Mouse (Mus musculus) heart, embryonic 11.5 days (tissue): ENCODE results near the gene Adamts13. TPM values are rescaled to one million over a fixed set of nuclear protein-coding genes. Genes with fewer than 3 reads are reported as not detected.

ENCODE experiments used
- ATAC-seq: fragments of 200-750 bp; cut with Nextera tagmentation; replicated peaks from 2 replicates; pipeline ENCODE4 v1.8.0; 2017; ENCODE audit warnings: moderate library complexity; ENCODE audit not compliant: insufficient number of reproducible peaks, low FRiP score, low TSS enrichment
- H3K27ac ChIP-seq: fragments of 300-500 bp; sonication (generic); 2 replicates; pipeline ENCODE4 v1.5.1; 2014; ENCODE audit warnings: mild to moderate bottlenecking, low read depth, low read length
- H3K27me3 ChIP-seq: fragments of 300-500 bp; sonication (generic); 2 replicates; pipeline ENCODE4 v1.6.1; 2014; ENCODE audit warnings: mild to moderate bottlenecking, low read length, mixed read lengths; ENCODE audit not compliant: control insufficient read depth, insufficient read depth
- H3K36me3 ChIP-seq: fragments of 300-500 bp; sonication (generic); 2 replicates; pipeline ENCODE4 v1.6.1; 2014; ENCODE audit warnings: mild to moderate bottlenecking, low read length, moderate library complexity, mixed read lengths; ENCODE audit not compliant: control insufficient read depth, insufficient read depth
- H3K4me1 ChIP-seq: fragments of 300-500 bp; sonication (generic); 2 replicates; pipeline ENCODE4 v1.6.1; 2014; ENCODE audit warnings: low read length; ENCODE audit not compliant: control insufficient read depth, insufficient read depth
- H3K4me2 ChIP-seq: fragments of 300-500 bp; sonication (generic); 2 replicates; pipeline ENCODE4 v1.6.1; 2014; ENCODE audit warnings: mild to moderate bottlenecking, moderate library complexity
- H3K4me3 ChIP-seq: fragments of 300-500 bp; sonication (generic); 2 replicates; pipeline ENCODE4 v1.5.1; 2014; ENCODE audit warnings: low read depth, low read length
- H3K9ac ChIP-seq: fragments of 300-500 bp; sonication (generic); 2 replicates; pipeline ENCODE4 v1.6.1; 2014; ENCODE audit warnings: mild to moderate bottlenecking, low read depth, low read length, moderate library complexity
- H3K9me3 ChIP-seq: fragments of 300-500 bp; sonication (generic); replicated peaks from 2 replicates; pipeline ENCODE4 v1.6.1; 2016; ENCODE audit warnings: low read length; ENCODE audit not compliant: control insufficient read depth
- WGBS: fragments of 180-500 bp; shearing (Covaris S2); extraction: QIAGEN DNeasy Blood & Tissue Kit; methylation state at CpG from one replicate; pipeline ENCODE4 v1.1.7; 2014; ENCODE audit not compliant: insufficient replicate concordance; 5-methylcytosine and 5-hydroxymethylcytosine counted together
- polyA plus RNA-seq: library from polyadenylated mRNA; unstranded; fragments of >200 nt; fragmentation: Nextera tagmentation; extraction: Ambion mirVana; gene quantifications from 2 replicates; pipeline ENCODE4 v1.2.1, GENCODE M21; 2014

Gene Adamts13
- polyA plus RNA-seq: 0.07 TPM in 1 of 2 replicates, not detected in the other

DNA sequence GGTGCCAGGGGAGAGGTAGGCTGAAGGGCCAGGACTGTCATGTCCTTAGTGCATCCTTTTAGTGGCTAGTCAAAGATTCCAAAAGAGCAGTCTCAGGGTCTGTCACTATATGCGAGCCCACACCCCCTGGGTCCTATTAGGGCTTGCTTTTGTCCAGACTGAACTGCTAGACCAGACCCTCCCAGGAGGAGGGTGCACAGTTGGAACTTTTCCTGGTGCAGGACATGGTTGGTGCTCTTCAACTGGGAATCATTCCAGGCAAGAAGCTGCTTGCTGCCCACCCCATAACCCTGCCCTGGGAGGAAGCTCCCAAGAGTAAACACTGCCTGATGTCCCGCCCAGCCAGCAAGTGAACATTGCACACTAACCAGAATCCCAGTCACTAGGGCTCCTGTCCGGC lies at the start of gene Adamts13:
Gene Adamts13, plus strand, starts transcription at position 301 of the 400 bp plus-strand sequence.
- Histone ChIP-seq H3K4me1 (no peaks in the 10 kb centered on the region), H3K9me3 (no peaks in the 10 kb centered on the region), H3K4me3 (no peak within 1 kb of the TSS), H3K9ac (no peak within 1 kb of the TSS), H3K36me3 (no peaks in the 10 kb centered on the region), H3K27me3 (no peaks in the 10 kb centered on the region), H3K4me2 (no peak within 1 kb of the TSS), H3K27ac (no peak within 1 kb of the TSS)
- WGBS: 49% methylated on average over 3 of the region's 3 CpGs
- no peak for ATAC-seq

DNA sequence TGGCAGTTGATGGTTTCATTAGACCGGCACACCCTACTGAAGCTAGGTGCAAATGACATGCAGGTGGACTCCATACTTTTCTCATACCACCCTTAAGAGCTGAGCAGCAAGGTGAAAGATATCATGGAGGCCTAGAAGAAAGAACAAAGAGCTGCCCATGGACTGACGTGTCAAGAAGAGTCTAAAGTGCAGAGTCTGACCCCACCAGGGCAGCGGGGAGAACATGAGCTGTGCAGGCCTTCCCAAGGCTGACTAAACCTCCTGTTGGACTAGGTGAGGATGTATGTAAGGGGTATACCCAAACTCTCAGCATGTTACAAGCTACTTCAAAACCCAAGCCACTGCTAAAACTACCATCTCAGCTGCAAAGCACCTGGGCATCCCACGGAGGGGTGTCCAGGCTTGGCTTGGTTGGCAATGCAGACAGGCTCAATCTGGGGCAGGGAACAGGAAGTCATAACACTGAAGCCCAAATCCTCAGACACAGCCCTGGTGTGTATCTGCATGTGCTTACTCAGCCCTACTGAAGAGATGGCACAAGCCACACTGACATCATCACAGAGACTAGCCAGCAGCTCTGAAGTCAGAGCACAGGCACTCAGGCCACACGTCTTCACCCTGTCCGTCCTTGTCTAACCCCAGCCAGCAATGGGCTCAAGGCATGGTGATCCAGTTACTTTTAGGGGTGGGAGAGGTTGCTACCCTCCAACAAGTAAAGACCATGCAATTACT lies 45.3 kb upstream of the Adamts13 start:
- H3K9me3 ChIP-seq: no peaks in the 10 kb centered on the region
- no peak overlapping the region for H3K27ac ChIP-seq
- no peak overlapping the region for H3K9ac ChIP-seq
- no peak overlapping the region for H3K4me2 ChIP-seq
- peaks cover 20% of the 10 kb centered on the region for H3K4me1 ChIP-seq
- 85% methylated on average over 6 of the region's 6 CpGs for WGBS
- no peak for ATAC-seq
- peaks cover 33% of the 10 kb centered on the region for H3K36me3 ChIP-seq
- no peaks in the 10 kb centered on the region for H3K27me3 ChIP-seq
- no peak overlapping the region for H3K4me3 ChIP-seq

DNA sequence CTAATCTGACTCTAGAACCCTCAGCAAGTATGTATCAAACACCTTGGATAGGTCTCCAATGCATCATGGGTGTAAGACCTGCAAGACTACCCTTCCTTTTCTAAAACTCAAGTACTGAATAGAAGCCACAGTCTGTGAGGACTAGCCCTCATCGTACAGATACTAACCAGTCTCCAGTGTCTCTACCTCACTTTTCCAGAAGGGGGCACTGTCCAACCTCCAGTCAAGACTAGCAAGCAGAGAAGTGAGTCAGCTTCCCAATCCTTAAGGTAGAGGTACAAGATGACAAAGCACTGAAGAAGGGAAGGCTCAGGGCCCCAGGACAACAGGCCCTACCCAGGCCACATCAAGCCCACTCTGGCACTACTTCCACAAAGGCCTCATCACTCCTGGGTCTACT lies 42.8 kb upstream of the Adamts13 start:
- Histone ChIP-seq H3K36me3 (peaks cover 27% of the 10 kb centered on the region), H3K4me1 (peaks cover 20% of the 10 kb centered on the region), H3K9ac (no peak overlapping the region), H3K9me3 (no peaks in the 10 kb centered on the region), H3K4me2 (no peak overlapping the region), H3K27ac (no peak overlapping the region), H3K4me3 (no peak overlapping the region), H3K27me3 (no peaks in the 10 kb centered on the region)
- WGBS: 44% methylated on average over 1 of the region's 1 CpGs
- no peak for ATAC-seq

DNA sequence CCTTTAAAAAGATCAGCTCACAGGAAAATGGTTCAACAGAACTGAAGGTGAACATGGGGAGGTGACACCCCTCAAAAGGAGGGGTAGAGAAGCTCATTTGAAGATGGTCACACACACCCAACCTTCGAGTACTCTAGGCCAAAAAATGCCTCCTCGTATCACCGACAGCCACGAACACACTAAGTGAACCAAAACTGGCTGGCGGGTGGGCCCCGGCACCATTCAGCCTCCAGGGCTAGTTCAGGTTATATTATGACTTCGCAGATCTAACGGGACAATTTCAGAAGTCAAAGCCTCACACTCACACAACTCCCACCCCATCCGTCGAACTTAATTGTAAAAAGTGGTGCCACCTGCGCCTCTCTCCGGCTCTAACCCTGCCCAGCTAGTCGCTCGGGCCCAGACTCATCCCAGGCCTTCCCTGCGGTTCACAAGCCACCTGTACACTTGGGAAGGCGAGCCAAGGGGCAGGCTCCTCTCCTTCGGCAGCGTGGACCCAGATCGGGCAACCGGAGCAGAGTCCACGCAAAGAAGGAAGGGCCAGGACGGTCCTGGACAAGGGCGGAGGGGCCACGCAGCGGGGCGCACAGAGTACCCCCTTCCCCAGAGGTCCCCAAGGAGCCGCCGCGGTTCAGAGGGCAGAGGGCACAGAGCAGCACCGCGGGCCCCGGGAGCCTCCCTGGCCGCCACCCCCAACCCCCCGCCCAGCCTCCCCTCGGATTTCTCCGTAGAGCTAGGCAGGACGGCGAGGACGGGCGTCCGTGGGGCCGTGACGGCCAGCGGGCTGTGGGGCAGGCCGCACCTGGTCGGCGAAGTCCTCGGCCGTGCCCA lies 40.5 kb upstream of the Adamts13 start:
- H3K4me2 ChIP-seq: peak overlapping the region; percentile 81
- no peaks in the 10 kb centered on the region for H3K27me3 ChIP-seq
- H3K9me3 ChIP-seq: no peaks in the 10 kb centered on the region
- peaks cover 17% of the 10 kb centered on the region for H3K36me3 ChIP-seq
- H3K9ac ChIP-seq: peak overlapping the region; percentile 100
- peaks cover 20% of the 10 kb centered on the region for H3K4me1 ChIP-seq
- H3K4me3 ChIP-seq: peak overlapping the region; percentile 99
- peak overlapping the region; percentile 88 for H3K27ac ChIP-seq
- ATAC-seq: no peak; the same call in 1 of the 2 replicates
- WGBS: 2% methylated on average over 41 of the region's 49 CpGs

DNA sequence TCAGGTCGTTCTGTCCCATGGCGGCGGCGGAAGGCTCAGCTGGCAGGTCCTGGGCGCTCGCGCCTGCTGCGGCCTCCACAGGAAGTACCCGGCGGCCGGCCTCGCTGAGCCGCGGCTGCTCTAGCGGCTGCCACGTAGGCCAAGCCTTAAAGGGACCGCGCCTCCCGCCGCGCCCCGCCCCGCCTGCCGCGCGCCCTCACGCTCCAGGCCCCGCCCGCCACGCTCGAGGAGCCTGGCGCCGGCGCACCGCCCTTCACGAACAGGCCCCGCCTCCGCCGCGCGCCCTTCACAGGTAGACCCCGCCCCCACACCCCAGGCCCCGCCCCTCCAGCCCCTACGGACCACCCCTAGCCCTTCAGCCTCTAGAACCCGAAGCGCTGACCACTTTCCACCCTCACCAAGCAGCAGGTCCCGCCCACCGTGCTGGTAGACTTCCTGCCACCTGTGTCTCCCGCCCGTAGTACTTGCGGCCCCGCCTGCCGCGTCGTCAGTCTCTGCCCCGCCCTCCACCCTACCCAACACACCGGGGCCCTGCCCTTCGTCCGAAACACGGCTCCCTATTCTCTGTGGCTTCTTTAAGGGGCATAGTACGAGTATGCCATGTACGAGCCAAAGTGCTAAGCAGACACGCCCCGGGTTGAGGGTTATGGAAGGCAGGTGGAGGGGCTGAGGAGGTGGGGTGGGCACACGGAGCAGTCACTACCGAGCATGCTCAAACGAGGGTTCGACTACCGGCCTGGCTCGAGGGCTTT lies 39.7 kb upstream of the Adamts13 start, which contains the start of the genes Surf4 and Stkld1:
Gene Surf4, minus strand, starts transcription at position 625 of the 752 bp plus-strand sequence.
Gene Stkld1, plus strand, starts transcription at position 744 of the 752 bp plus-strand sequence.
- Histone ChIP-seq H3K9me3 (no peaks in the 10 kb centered on the region), H3K4me2 (peak within 1 kb of the TSS; percentile 81), H3K36me3 (peaks cover 17% of the 10 kb centered on the region), H3K27ac (peak within 1 kb of the TSS; percentile 88), H3K4me3 (peak within 1 kb of the TSS; percentile 99), H3K9ac (peak within 1 kb of the TSS; percentile 100), H3K4me1 (peaks cover 20% of the 10 kb centered on the region), H3K27me3 (no peaks in the 10 kb centered on the region)
- ATAC-seq: peak; percentile 95
- WGBS: 1% methylated on average over 50 of the region's 70 CpGs

DNA sequence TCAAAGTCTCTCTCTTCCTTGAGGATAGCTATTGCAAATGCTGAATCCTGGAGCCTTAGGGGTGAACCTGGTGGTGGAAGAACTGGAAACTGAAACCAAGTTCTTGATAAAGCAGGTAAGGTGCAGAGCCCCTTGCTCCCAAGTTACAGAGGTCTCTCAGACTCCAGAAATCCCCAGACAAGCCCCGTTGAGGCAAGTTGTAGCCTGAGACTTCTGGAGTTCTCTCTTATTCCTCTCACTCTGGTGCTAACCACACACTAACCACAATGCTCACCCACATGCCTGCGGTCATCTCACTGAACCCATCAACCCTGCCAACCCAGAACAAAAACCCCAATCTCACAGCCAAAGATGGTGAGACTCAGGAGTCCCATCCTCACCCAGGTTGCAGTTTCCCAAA lies 37.9 kb upstream of the Adamts13 start:
- H3K4me3 ChIP-seq: no peak overlapping the region
- no peaks in the 10 kb centered on the region for H3K9me3 ChIP-seq
- H3K27me3 ChIP-seq: no peaks in the 10 kb centered on the region
- peaks cover 8% of the 10 kb centered on the region for H3K36me3 ChIP-seq
- 81% methylated on average over 2 of the region's 2 CpGs for whole genome bisulfite sequencing
- peaks cover 13% of the 10 kb centered on the region; the same call in 1 of the 2 replicates for H3K4me1 ChIP-seq
- no peak overlapping the region for H3K4me2 ChIP-seq
- H3K9ac ChIP-seq: no peak overlapping the region
- no peak for ATAC-seq
- H3K27ac ChIP-seq: no peak overlapping the region

DNA sequence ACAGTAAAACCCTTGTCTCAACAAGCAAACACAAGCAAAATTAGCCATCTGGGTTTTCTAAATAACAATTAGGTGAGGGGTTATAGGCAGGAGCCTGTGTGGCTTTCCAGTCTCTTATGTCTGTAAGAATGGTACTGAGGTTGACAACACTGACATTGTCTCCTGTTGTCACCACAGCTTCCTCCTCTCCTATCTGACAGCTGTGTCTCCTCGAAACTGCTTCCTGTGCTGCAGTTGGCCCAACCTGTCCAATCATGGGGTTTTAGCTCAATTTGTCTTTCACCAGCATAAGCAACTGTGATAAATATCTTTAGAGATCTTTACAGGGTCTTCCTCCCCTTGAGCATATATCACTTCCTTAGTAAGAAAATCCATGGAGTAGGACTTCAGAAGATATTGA lies 36.8 kb upstream of the Adamts13 start:
- Histone ChIP-seq H3K36me3 (no peaks in the 10 kb centered on the region), H3K4me3 (no peak overlapping the region), H3K4me2 (no peak overlapping the region), H3K27me3 (no peaks in the 10 kb centered on the region), H3K9ac (no peak overlapping the region), H3K4me1 (peaks cover 4% of the 10 kb centered on the region; the same call in 1 of the 2 replicates), H3K9me3 (no peaks in the 10 kb centered on the region), H3K27ac (no peak overlapping the region)
- no peak for ATAC-seq
- 36% methylated on average over 1 of the region's 1 CpGs for WGBS

DNA sequence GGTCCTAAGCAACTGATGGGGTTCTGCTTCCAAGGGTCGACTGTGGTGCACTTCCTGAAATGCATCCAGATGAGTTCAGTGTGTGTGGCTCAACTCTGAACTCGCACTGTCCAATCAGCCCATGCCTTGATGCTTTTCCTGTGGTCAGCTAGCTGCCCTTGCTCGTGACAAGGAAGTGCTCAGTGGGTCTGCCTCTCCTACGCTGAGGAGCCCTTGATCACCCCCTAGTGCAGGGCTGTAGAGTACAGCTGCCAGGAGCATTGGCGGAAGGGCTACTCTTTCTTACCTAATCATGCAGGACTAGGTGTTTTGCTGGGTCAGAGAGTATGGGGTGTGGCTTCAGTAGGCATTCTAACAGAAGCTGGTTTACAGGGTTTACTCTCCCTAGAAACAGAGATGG lies 31.7 kb upstream of the Adamts13 start:
- no peaks in the 10 kb centered on the region for H3K27me3 ChIP-seq
- H3K27ac ChIP-seq: no peak overlapping the region
- H3K4me3 ChIP-seq: no peak overlapping the region
- H3K9me3 ChIP-seq: no peaks in the 10 kb centered on the region
- no peaks in the 10 kb centered on the region for H3K4me1 ChIP-seq
- ATAC-seq: no peak
- H3K4me2 ChIP-seq: no peak overlapping the region
- H3K9ac ChIP-seq: no peak overlapping the region
- no peaks in the 10 kb centered on the region for H3K36me3 ChIP-seq
- 35% methylated on average over 5 of the region's 5 CpGs for WGBS
